Mouse (Mus musculus): ENCODE data around the gene Brca1. TPM values are rescaled to one million over a fixed set of nuclear protein-coding genes. Genes with fewer than 3 reads are reported as not detected.
"Not testable (repeated sequence)": the region's sequence is repeated elsewhere in the genome, so short reads cannot be mapped to it uniquely, and the experiment has no call there.

The Brca1 gene
- polyA plus RNA-seq, 1 experiment from 2014 or later = 16.1 TPM

DNA sequence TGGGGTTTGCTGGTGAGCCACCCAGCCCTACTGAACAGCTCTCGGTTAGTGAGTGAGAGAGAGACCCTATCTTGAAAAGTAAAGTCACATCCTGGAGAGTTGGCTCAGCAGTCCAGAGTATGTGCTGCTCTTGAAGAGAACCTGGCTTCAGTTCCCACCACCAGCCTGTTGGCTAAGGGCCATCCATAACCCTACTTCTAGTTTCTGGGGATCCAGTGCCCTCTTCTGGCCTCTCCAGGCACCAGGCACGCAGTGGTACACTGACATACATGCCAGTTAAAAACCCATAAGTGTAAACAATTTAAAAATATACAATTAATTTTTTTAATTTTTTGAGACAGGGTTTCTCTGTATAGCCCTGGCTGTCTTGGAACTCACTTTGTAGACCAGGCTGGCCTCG is 101.4 kb downstream of the Brca1 start:
- Histone ChIP-seq H3K4me1 (replicated peaks) (peaks cover 16% of the 10 kb centered on the region), H3K9me3 (no peaks in the 10 kb centered on the region), H3K36me3 (peaks cover 12% of the 10 kb centered on the region), H3K4me3 (no peak overlapping the region), H3K27me3 (ENCODE audit: insufficient read depth, poor library complexity, severe bottlenecking) (no peaks in the 10 kb centered on the region), H3K27ac (no peak overlapping the region)
- DNase-seq (ENCODE audit: low spot score) = no peak
- WGBS = 81% methylated on average over 3 of the region's 3 CpGs

DNA sequence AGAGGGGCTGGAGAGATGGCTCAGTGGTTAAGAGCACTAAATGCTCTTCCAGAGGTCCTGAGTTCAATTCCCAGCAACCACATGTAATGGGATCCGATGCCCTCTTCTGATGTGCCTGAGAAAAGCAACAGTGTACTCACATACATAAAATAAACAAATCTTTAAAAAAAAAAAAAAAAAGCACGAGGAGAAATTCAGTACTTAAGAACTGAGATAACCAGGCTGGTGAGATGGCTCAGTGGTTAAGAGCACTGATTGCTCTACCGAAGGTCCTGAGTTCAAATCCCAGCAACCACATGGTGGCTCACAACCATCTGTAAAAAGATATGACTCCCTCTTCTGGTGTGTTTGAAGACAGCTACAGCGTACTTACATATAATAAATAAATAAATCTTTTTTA is 102.2 kb downstream of the Brca1 start:
- DNase-seq (ENCODE audit: low spot score); H3K27me3 ChIP-seq (ENCODE audit: insufficient read depth, poor library complexity, severe bottlenecking); H3K9me3 ChIP-seq; H3K4me3 ChIP-seq; H3K27ac ChIP-seq: not testable (repeated sequence)
- 87% methylated on average over 4 of the region's 4 CpGs for WGBS
- Histone ChIP-seq H3K4me1 (replicated peaks) (peaks cover 10% of the 10 kb centered on the region), H3K36me3 (peaks cover 20% of the 10 kb centered on the region)

DNA sequence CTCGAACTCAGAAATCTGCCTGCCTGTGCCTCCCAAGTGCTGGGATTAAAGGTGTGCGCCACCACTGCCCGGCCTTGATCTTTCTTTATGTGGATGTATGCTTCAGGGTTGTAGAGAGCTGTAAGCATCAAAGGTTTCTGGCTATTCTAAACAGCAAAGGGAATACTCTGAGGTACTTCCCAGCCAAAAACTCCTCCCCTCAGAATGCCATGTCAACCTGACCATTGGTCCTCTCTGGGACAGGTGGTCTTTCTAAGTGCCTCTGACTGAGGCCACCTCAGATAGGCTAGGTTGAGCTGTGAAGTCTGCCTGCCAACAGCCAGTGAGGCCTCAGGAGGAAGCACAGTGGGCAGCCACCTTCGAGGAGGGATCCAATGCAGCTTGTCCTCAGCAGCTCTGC is 102.9 kb downstream of the Brca1 start:
- peak overlapping the region; percentile 37; the same call in 1 of the 2 replicates for H3K4me3 ChIP-seq
- no peaks in the 10 kb centered on the region for H3K27me3 ChIP-seq (ENCODE audit: insufficient read depth, poor library complexity, severe bottlenecking)
- WGBS = 88% methylated on average over 4 of the region's 4 CpGs
- peaks cover 12% of the 10 kb centered on the region for H3K4me1 ChIP-seq (replicated peaks)
- no peaks in the 10 kb centered on the region for H3K9me3 ChIP-seq
- DNase-seq (ENCODE audit: low spot score) = no peak
- H3K27ac ChIP-seq = peak overlapping the region; percentile 70; the same call in 1 of the 2 replicates
- peaks cover 27% of the 10 kb centered on the region for H3K36me3 ChIP-seq

DNA sequence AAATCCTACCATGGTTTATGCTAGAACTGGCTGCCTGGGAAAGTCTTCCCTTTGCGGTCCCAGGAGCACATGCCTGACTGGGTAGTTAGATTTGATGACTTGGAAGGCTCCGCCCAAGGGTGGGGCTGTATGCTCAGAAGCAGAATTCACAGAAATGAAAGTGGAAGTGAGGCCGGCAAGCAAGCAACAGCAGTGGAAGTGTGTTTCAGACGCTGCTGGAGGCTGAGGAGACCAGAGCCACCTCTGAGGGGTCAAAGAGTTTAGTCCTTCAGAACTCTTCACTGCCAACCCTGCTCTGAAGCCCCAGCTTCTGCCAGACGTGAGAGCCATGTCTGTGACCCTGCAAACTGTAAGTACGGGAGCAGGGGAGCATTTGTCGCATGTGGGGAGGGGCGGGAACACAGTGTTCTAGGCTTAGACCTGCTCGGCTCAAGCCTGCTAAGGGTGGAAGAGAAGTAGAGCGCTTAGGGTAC is 103.4 kb downstream of the Brca1 start, which contains the start of gene Ifi35:
Gene Ifi35 (plus strand): TSS at position 134 of the 473 bp plus-strand sequence.
- H3K27me3 ChIP-seq (ENCODE audit: insufficient read depth, poor library complexity, severe bottlenecking) = no peaks in the 10 kb centered on the region
- peaks cover 15% of the 10 kb centered on the region for H3K4me1 ChIP-seq (replicated peaks)
- peak within 1 kb of the TSS; percentile 37 for H3K4me3 ChIP-seq
- H3K36me3 ChIP-seq = peaks cover 33% of the 10 kb centered on the region
- H3K27ac ChIP-seq = peak within 1 kb of the TSS; percentile 70; the same call in 1 of the 2 replicates
- 42% methylated on average over 10 of the region's 10 CpGs for WGBS
- DNase-seq (ENCODE audit: low spot score) = no peak
- H3K9me3 ChIP-seq = no peaks in the 10 kb centered on the region

DNA sequence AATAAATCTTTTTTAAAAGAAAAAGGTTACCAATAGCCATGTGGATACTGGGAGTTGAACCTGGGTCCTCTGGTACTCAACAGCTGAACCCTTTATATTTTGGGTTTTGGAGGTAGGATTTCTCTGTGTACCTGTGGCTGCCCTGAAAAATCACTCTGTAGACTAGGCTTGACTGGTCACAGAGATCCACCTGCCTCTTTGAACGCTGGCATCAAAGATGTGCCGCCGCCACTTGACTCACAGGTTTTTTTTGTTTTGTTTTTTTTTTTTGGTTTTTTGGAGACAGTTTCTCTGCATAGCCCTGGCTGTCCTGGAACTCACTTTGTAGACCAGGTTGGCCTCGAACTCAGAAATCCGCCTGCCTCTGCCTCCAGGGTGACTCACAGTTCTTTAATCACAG is 104.0 kb downstream of the Brca1 start:
- Histone ChIP-seq H3K4me1 (replicated peaks) (peaks cover 20% of the 10 kb centered on the region), H3K9me3 (no peaks in the 10 kb centered on the region), H3K36me3 (peaks cover 37% of the 10 kb centered on the region), H3K27me3 (ENCODE audit: insufficient read depth, poor library complexity, severe bottlenecking) (no peaks in the 10 kb centered on the region), H3K4me3 (no peak overlapping the region), H3K27ac (peak overlapping the region; percentile 70; the same call in 1 of the 2 replicates)
- no peak for DNase-seq (ENCODE audit: low spot score)
- 89% methylated on average over 5 of the region's 5 CpGs for WGBS

DNA sequence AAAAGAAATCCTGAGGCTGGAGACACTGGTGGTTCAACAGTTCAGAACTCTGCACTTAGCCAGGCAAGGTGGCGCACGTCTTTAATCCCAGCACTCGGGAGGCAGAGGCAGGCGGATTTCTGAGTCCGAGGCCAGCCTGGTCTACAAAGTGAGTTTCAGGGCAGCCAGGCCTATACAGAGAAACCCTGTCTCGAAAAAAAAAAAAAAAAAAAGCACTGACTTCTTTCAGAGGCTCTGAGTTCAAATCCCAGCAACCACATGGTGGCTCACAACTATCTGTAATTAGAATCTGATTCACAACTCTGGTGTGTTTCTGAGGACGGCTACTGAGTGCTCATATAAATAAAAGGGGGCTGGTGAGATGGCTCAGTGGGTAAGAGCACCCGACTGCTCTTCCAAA is 104.9 kb downstream of the Brca1 start:
- Histone ChIP-seq H3K4me1 (replicated peaks) (peaks cover 20% of the 10 kb centered on the region), H3K36me3 (peaks cover 37% of the 10 kb centered on the region)
- not testable (repeated sequence) for DNase-seq (ENCODE audit: low spot score); H3K27me3 ChIP-seq (ENCODE audit: insufficient read depth, poor library complexity, severe bottlenecking); H3K4me3 ChIP-seq; H3K9me3 ChIP-seq; H3K27ac ChIP-seq
- WGBS = 93% methylated on average over 8 of the region's 8 CpGs

DNA sequence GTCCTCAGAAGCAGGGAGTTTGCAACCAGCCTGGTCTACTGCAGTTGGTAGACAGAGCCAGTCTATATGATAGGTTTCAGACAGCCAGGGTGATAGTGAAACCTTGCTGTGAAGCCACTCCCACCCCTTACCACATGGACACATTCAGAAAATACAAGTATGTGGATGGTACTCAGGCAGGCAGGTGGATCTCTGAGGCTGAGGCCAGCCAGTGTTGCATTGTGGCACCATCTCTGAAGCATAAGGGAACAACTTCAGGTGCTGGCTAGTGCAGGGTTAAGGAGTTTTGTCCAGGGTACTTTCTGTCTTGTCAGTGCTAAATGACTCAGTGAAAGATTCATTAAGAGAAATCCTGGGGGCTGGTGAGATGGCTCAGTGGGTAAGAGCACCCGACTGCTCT is 105.4 kb downstream of the Brca1 start:
- Histone ChIP-seq H3K36me3 (peaks cover 37% of the 10 kb centered on the region), H3K4me3 (no peak overlapping the region), H3K27ac (no peak overlapping the region), H3K27me3 (ENCODE audit: insufficient read depth, poor library complexity, severe bottlenecking) (no peaks in the 10 kb centered on the region), H3K9me3 (no peaks in the 10 kb centered on the region), H3K4me1 (replicated peaks) (peaks cover 20% of the 10 kb centered on the region)
- no peak for DNase-seq (ENCODE audit: low spot score)
- WGBS = 91% methylated on average over 1 of the region's 1 CpGs

DNA sequence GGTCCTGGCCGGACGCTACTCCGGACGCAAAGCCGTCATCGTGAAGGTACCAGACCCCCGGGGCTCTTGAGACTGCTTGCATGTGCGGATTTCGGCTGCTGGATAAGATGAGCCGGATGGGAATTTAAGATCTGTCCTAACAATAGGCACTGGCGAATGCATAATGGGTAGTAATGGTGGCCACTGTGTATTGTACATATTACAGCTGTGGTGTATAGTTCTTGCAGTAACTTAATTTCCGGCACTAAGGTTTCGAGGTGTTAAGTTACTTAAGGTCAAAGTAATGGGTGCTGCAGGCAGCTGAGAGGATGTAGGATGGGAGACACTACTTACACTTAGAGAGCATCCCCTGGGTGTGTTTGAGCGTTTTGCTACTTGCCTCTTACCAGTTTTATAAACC is 109.0 kb downstream of the Brca1 start:
- Histone ChIP-seq H3K27ac (peak overlapping the region; percentile 98), H3K36me3 (peaks cover 37% of the 10 kb centered on the region), H3K4me3 (peak overlapping the region; percentile 92), H3K27me3 (ENCODE audit: insufficient read depth, poor library complexity, severe bottlenecking) (no peaks in the 10 kb centered on the region), H3K4me1 (replicated peaks) (peaks cover 20% of the 10 kb centered on the region), H3K9me3 (no peaks in the 10 kb centered on the region)
- under 1% methylated on average over 14 of the region's 14 CpGs for WGBS
- DNase-seq (ENCODE audit: low spot score) = no peak

DNA sequence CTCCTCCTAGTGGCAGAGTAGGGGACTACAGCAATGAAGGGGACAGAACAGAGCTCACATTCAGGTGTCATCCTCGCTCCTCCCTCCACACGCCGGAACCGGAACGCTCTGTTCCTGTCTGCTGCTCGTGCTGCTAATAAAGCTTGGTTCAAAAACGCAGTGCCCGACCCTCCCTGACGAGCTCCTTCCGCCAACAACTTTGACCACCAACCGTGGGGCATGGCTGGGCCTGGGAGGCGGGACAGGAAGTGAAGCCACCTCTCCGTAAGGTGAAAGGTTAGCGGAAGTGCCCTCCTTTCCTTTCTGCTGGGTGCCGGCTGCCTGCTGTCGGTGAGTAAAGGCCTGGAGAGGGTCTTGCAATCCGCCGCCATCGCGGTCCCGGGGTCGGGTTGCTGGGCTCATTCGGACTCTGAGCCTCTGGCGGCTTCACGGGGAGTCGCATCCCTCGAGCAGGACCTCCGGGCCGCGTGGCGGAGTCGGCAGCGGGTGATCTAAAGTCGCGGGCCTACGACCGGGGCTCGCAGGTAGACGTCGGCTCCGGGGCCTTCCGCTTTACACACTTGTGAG is 109.5 kb downstream of the Brca1 start, which contains the start of gene Rpl27:
Gene Rpl27 (plus strand): TSS at position 172 of the 567 bp plus-strand sequence.
- Histone ChIP-seq H3K27ac (peak within 1 kb of the TSS; percentile 98), H3K9me3 (no peaks in the 10 kb centered on the region), H3K4me1 (replicated peaks) (peaks cover 21% of the 10 kb centered on the region), H3K4me3 (peak within 1 kb of the TSS; percentile 92), H3K36me3 (peaks cover 37% of the 10 kb centered on the region), H3K27me3 (ENCODE audit: insufficient read depth, poor library complexity, severe bottlenecking) (no peaks in the 10 kb centered on the region)
- WGBS = under 1% methylated on average over 42 of the region's 42 CpGs
- DNase-seq (ENCODE audit: low spot score) = peak; percentile 99

DNA sequence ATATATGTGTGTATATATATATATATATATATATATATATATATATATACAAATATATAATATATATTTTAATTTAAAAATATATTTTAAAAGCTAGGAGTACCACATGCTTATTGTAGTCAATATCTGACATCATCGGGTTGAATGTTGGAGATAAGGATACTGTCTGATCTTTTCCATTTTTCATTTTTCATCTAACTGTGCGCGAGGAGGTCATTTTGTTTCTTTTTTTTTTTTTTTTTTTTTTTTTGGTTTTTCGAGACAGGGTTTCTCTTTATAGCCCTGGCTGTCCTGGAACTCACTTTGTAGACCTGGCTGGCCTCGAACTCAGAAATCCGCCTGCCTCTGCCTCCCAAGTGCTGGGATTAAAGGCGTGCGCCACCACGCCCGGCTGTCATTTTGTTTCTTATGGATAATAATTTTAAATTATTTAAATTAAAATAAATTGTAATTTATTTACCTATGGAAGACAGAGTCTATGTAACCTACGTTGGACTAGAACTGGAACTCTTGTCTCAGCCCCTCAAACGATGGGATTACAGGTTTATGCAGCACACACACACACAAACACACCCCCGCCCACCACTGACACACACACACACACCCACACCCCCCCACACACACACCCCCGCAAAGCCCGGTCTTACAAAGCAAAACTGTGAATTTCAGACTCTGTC is 110.2 kb downstream of the Brca1 start:
- H3K9me3 ChIP-seq; H3K27me3 ChIP-seq (ENCODE audit: insufficient read depth, poor library complexity, severe bottlenecking); DNase-seq (ENCODE audit: low spot score): not testable (repeated sequence)
- Histone ChIP-seq H3K4me3 (peak overlapping the region; percentile 92), H3K27ac (peak overlapping the region; percentile 98), H3K4me1 (replicated peaks) (peaks cover 25% of the 10 kb centered on the region), H3K36me3 (peaks cover 34% of the 10 kb centered on the region)
- 45% methylated on average over 15 of the region's 15 CpGs for WGBS

Other genes starting within 250 kb of the Brca1 start
- gene Becn1, start 249.7 kb downstream of the Brca1 start, polyA plus RNA-seq (2016; fragmentation: Nextera tagmentation; extraction: Ambion mirVana) = 153 and 166 TPM in 2 replicates
- 166 and 190 TPM in 2 replicates for gene Psme3, start 235.7 kb downstream of the Brca1 start, polyA plus RNA-seq (2016; fragmentation: Nextera tagmentation; extraction: Ambion mirVana)
- 1.5 and 2.1 TPM in 2 replicates for gene Aoc2, start 226.9 kb downstream of the Brca1 start, polyA plus RNA-seq (2016; fragmentation: Nextera tagmentation; extraction: Ambion mirVana)
- 0.06 TPM in 1 of 2 replicates, not detected in the other for gene Aoc3, start 221.3 kb downstream of the Brca1 start, polyA plus RNA-seq (2016; fragmentation: Nextera tagmentation; extraction: Ambion mirVana)
- not detected in 2 replicates for gene G6pc, start 184.4 kb downstream of the Brca1 start, polyA plus RNA-seq (2016; fragmentation: Nextera tagmentation; extraction: Ambion mirVana)
- 91.4 and 99.8 TPM in 2 replicates for gene Aarsd1, start 134.3 kb downstream of the Brca1 start, polyA plus RNA-seq (2016; fragmentation: Nextera tagmentation; extraction: Ambion mirVana)
- 9.4 and 10.2 TPM in 2 replicates for gene Gm27029, start 127.2 kb downstream of the Brca1 start, polyA plus RNA-seq (2016; fragmentation: Nextera tagmentation; extraction: Ambion mirVana)
- 20.5 and 25.3 TPM in 2 replicates for gene Rundc1, start 126.9 kb downstream of the Brca1 start, polyA plus RNA-seq (2016; fragmentation: Nextera tagmentation; extraction: Ambion mirVana)
- 4.0 and 4.5 TPM in 2 replicates for gene Ptges3l, start 126.6 kb downstream of the Brca1 start, polyA plus RNA-seq (2016; fragmentation: Nextera tagmentation; extraction: Ambion mirVana)
- gene Rpl27, start 109.7 kb downstream of the Brca1 start, polyA plus RNA-seq (2016; fragmentation: Nextera tagmentation; extraction: Ambion mirVana) = 414 and 455 TPM in 2 replicates
- 3.5 and 3.6 TPM in 2 replicates for gene Ifi35, start 103.5 kb downstream of the Brca1 start, polyA plus RNA-seq (2016; fragmentation: Nextera tagmentation; extraction: Ambion mirVana)
- 97.9 and 208 TPM in 2 replicates for gene Rnd2, start 87.0 kb downstream of the Brca1 start, polyA plus RNA-seq (2016; fragmentation: Nextera tagmentation; extraction: Ambion mirVana)
- 61.1 and 108 TPM in 2 replicates for gene Vat1, start 85.7 kb downstream of the Brca1 start, polyA plus RNA-seq (2016; fragmentation: Nextera tagmentation; extraction: Ambion mirVana)
- gene Nbr1, start 194 bp upstream of the Brca1 start, polyA plus RNA-seq (2016; fragmentation: Nextera tagmentation; extraction: Ambion mirVana) = 71.0 and 81.8 TPM in 2 replicates
- 1.7 and 4.3 TPM in 2 replicates for gene Tmem106a, start 30.3 kb upstream of the Brca1 start, polyA plus RNA-seq (2016; fragmentation: Nextera tagmentation; extraction: Ambion mirVana)
- not detected in 2 replicates for gene Gm11634, start 47.3 kb upstream of the Brca1 start, polyA plus RNA-seq (2016; fragmentation: Nextera tagmentation; extraction: Ambion mirVana)
- gene Rdm1, start 75.2 kb upstream of the Brca1 start, polyA plus RNA-seq (2016; fragmentation: Nextera tagmentation; extraction: Ambion mirVana) = 34.2 and 39.4 TPM in 2 replicates
- gene Arl4d, start 113.6 kb upstream of the Brca1 start, polyA plus RNA-seq (2016; fragmentation: Nextera tagmentation; extraction: Ambion mirVana) = 7.9 and 9.4 TPM in 2 replicates
- 37.1 and 42.2 TPM in 2 replicates for gene Dhx8, start 181.0 kb upstream of the Brca1 start, polyA plus RNA-seq (2016; fragmentation: Nextera tagmentation; extraction: Ambion mirVana)
- 7.6 and 8.8 TPM in 2 replicates for gene Etv4, start 233.4 kb upstream of the Brca1 start, polyA plus RNA-seq (2016; fragmentation: Nextera tagmentation; extraction: Ambion mirVana)

Data from hindbrain, embryonic 10.5 days (tissue).